Mouse (Mus musculus): ENCODE results near the gene Naaa. TPM values are rescaled to one million over a fixed set of nuclear protein-coding genes. Genes with fewer than 3 reads are reported as not detected.

Naaa gene
- polyA plus RNA-seq, 1 experiment from 2014 or later: 12.5 TPM

GRCm38 (mm10) chr5:92254476-92254875 is 23.5 kb downstream of the Naaa start:
- WGBS: 58% methylated on average over 6 of the region's 6 CpGs
- no peak for ATAC-seq (ENCODE audit: borderline replicate concordance, extremely low read depth, low FRiP score, low TSS enrichment)
- H3K9ac ChIP-seq: no peak overlapping the region

DNA sequence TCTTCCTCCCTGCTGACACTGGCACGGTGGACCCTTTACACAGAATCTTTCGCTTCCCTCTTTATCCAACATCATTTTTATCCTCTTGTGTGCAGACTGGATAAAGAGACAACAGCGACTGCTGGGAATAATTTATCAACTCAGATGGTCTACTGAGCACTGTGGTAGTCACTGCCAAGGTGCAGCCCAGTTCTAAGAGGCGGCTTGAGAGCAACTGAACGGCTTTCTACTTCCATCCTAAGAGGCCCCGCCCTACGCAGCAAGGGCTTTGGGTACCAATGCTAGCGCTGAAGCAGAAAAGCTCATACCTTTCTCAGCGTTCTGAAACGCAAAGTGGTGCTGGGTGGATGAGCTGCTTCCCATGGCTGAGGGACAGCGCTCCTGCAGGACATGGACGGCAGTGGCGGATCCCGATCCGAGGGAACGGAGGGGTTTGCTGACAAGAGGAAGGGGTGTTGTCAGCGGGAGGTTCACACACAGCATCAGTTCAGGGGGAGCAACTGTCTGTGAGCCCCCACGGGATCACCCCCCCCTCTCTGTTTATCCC is 25.1 kb downstream of the Naaa start:
- Histone ChIP-seq H3K4me1 (0 out of 2 replicates have a peak, but pooled peaks cover 5% of the 10 kb centered on the region), H3K4me3 (no peak overlapping the region), H3K27me3 (no peaks in the 10 kb centered on the region), H3K4me2 (no peak overlapping the region), H3K36me3 (no peaks in the 10 kb centered on the region), H3K9me3 (no peaks in the 10 kb centered on the region), H3K9ac (no peak overlapping the region), H3K27ac (no peak overlapping the region)
- 14% methylated on average over 18 of the region's 18 CpGs for WGBS
- no peak; the same call in 1 of the 2 replicates for ATAC-seq (ENCODE audit: borderline replicate concordance, extremely low read depth, low FRiP score, low TSS enrichment)

More at GRCm38 (mm10) chr5:92254476-92254875, 23.5 kb downstream of the Naaa start:
- Histone ChIP-seq H3K9me3 (no peaks in the 10 kb centered on the region), H3K4me1 (0 out of 2 replicates have a peak, but pooled peaks cover 5% of the 10 kb centered on the region), H3K4me2 (no peak overlapping the region), H3K27ac (no peak overlapping the region), H3K36me3 (no peaks in the 10 kb centered on the region), H3K4me3 (no peak overlapping the region), H3K27me3 (no peaks in the 10 kb centered on the region)

- no peaks in the 10 kb centered on the region for H3K9me3 ChIP-seq
- no peak for ATAC-seq (ENCODE audit: borderline replicate concordance, extremely low read depth, low FRiP score, low TSS enrichment)
- H3K36me3 ChIP-seq: no peaks in the 10 kb centered on the region
- no peak overlapping the region for H3K9ac ChIP-seq
- 82% methylated on average over 6 of the region's 6 CpGs for WGBS
- H3K4me1 ChIP-seq: 0 out of 2 replicates have a peak, but pooled peaks cover 5% of the 10 kb centered on the region
- H3K27ac ChIP-seq: no peak overlapping the region
- no peak overlapping the region for H3K4me3 ChIP-seq
- no peaks in the 10 kb centered on the region for H3K27me3 ChIP-seq
- H3K4me2 ChIP-seq: no peak overlapping the region
Measured at GRCm38 (mm10) chr5:92252031-92252430, 25.9 kb downstream of the Naaa start.

- H3K9ac ChIP-seq: no peak overlapping the region
- H3K36me3 ChIP-seq: no peaks in the 10 kb centered on the region
- H3K27ac ChIP-seq: no peak overlapping the region
- no peak overlapping the region for H3K4me2 ChIP-seq
- H3K4me3 ChIP-seq: no peak overlapping the region
- 76% methylated on average over 11 of the region's 11 CpGs for WGBS
- no peaks in the 10 kb centered on the region for H3K27me3 ChIP-seq
- H3K4me1 ChIP-seq: 0 out of 2 replicates have a peak, but pooled peaks cover 5% of the 10 kb centered on the region
- no peak for ATAC-seq (ENCODE audit: borderline replicate concordance, extremely low read depth, low FRiP score, low TSS enrichment)
- no peaks in the 10 kb centered on the region for H3K9me3 ChIP-seq
Measured at GRCm38 (mm10) chr5:92248614-92249013, 29.4 kb downstream of the Naaa start.

GRCm38 (mm10) chr5:92245483-92245882 is 32.5 kb downstream of the Naaa start:
- H3K9ac ChIP-seq: no peak overlapping the region
- H3K4me1 ChIP-seq: no peaks in the 10 kb centered on the region
- H3K36me3 ChIP-seq: no peaks in the 10 kb centered on the region
- H3K4me3 ChIP-seq: no peak overlapping the region
- WGBS: 87% methylated on average over 9 of the region's 9 CpGs
- H3K27me3 ChIP-seq: no peaks in the 10 kb centered on the region
- no peak overlapping the region for H3K4me2 ChIP-seq
- no peak for ATAC-seq (ENCODE audit: borderline replicate concordance, extremely low read depth, low FRiP score, low TSS enrichment)
- no peaks in the 10 kb centered on the region for H3K9me3 ChIP-seq
- no peak overlapping the region for H3K27ac ChIP-seq

DNA sequence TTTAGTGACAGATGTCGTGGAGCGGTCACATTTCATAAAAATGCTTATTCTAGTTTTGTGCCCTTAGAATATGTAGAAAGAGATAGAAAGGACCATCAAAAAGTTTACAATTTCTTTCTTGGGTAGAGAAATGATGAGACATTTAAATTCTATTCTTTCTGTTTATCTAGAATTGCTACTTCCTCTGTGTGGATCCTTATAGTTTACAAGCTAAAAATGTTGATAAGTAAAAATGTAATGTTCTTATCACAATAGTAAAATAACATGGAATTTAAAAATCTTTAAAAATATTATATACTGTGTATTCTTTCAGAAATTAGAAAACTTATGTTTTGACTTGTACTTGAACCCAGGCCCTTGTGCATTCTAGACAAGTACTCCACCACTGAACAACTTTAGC is 33.1 kb downstream of the Naaa start:
- ATAC-seq (ENCODE audit: borderline replicate concordance, extremely low read depth, low FRiP score, low TSS enrichment): no peak
- Histone ChIP-seq H3K27ac (no peak overlapping the region), H3K9ac (no peak overlapping the region), H3K9me3 (no peaks in the 10 kb centered on the region), H3K27me3 (no peaks in the 10 kb centered on the region), H3K4me3 (no peak overlapping the region), H3K4me2 (no peak overlapping the region), H3K4me1 (no peaks in the 10 kb centered on the region), H3K36me3 (no peaks in the 10 kb centered on the region)
- 85% methylated on average over 2 of the region's 2 CpGs for WGBS

GRCm38 (mm10) chr5:92240769-92241168 is 37.2 kb downstream of the Naaa start:
- H3K9ac ChIP-seq: no peak overlapping the region
- ATAC-seq (ENCODE audit: borderline replicate concordance, extremely low read depth, low FRiP score, low TSS enrichment): no peak
- 89% methylated on average over 12 of the region's 12 CpGs for WGBS
- no peaks in the 10 kb centered on the region for H3K9me3 ChIP-seq
- no peaks in the 10 kb centered on the region for H3K27me3 ChIP-seq
- H3K36me3 ChIP-seq: no peaks in the 10 kb centered on the region
- H3K4me2 ChIP-seq: no peak overlapping the region
- H3K4me1 ChIP-seq: no peaks in the 10 kb centered on the region
- no peak overlapping the region for H3K27ac ChIP-seq
- H3K4me3 ChIP-seq: no peak overlapping the region

- 34% methylated on average over 29 of the region's 29 CpGs for WGBS
- no peak overlapping the region for H3K9ac ChIP-seq
Measured at GRCm38 (mm10) chr5:92239333-92240232, 38.4 kb downstream of the Naaa start.

GRCm38 (mm10) chr5:92234939-92235557 is 42.9 kb downstream of the Naaa start:
- Histone ChIP-seq H3K4me2 (no peak overlapping the region), H3K27ac (no peak overlapping the region)
- 36% methylated on average over 5 of the region's 5 CpGs for WGBS

More at GRCm38 (mm10) chr5:92239333-92240232, 38.4 kb downstream of the Naaa start:
- no peaks in the 10 kb centered on the region for H3K9me3 ChIP-seq
- ATAC-seq (ENCODE audit: borderline replicate concordance, extremely low read depth, low FRiP score, low TSS enrichment): no peak
- peak overlapping the region; percentile 29 for H3K4me2 ChIP-seq
- H3K4me1 ChIP-seq: no peaks in the 10 kb centered on the region; the same call in 1 of the 2 replicates
- H3K27ac ChIP-seq: no peak overlapping the region
- H3K4me3 ChIP-seq: no peak overlapping the region
- no peaks in the 10 kb centered on the region for H3K36me3 ChIP-seq
- H3K27me3 ChIP-seq: no peaks in the 10 kb centered on the region

DNA sequence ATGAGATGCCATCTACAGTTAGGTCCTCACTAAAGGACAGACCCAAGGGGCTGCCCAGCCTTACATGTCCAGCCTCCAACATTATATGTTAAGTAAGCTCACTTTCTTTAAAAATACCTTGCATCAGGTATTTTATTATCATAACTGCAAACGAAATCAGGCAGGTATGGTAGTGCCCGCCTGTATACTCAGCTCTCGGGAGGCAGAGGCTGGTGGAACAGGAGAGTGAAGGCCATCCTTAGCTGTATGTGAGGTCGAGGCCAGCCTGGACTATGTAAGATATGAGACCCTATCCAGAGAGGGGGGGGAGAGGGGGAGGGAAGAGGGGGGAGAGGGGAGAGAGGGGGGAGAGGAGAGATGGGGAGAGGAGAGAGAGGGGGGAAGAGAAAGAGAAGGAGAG is 44.6 kb downstream of the Naaa start:
- ATAC-seq (ENCODE audit: borderline replicate concordance, extremely low read depth, low FRiP score, low TSS enrichment): no peak
- H3K36me3 ChIP-seq: no peaks in the 10 kb centered on the region
- WGBS: 80% methylated on average over 4 of the region's 4 CpGs
- H3K9me3 ChIP-seq: no peaks in the 10 kb centered on the region
- H3K4me1 ChIP-seq: no peaks in the 10 kb centered on the region; the same call in 1 of the 2 replicates
- no peak overlapping the region for H3K4me2 ChIP-seq
- no peaks in the 10 kb centered on the region for H3K27me3 ChIP-seq
- no peak overlapping the region for H3K9ac ChIP-seq
- H3K27ac ChIP-seq: no peak overlapping the region
- H3K4me3 ChIP-seq: no peak overlapping the region

More at GRCm38 (mm10) chr5:92234939-92235557, 42.9 kb downstream of the Naaa start:
- H3K9ac ChIP-seq: no peak overlapping the region
- H3K27me3 ChIP-seq: no peaks in the 10 kb centered on the region
- H3K4me3 ChIP-seq: no peak overlapping the region
- H3K9me3 ChIP-seq: no peaks in the 10 kb centered on the region
- H3K36me3 ChIP-seq: no peaks in the 10 kb centered on the region
- H3K4me1 ChIP-seq: no peaks in the 10 kb centered on the region; the same call in 1 of the 2 replicates
- no peak for ATAC-seq (ENCODE audit: borderline replicate concordance, extremely low read depth, low FRiP score, low TSS enrichment)

GRCm38 (mm10) chr5:92231836-92232235 is 46.1 kb downstream of the Naaa start:
- H3K9ac ChIP-seq: no peak overlapping the region
- WGBS: 63% methylated on average over 10 of the region's 10 CpGs
- H3K9me3 ChIP-seq: no peaks in the 10 kb centered on the region
- no peaks in the 10 kb centered on the region for H3K27me3 ChIP-seq
- no peak for ATAC-seq (ENCODE audit: borderline replicate concordance, extremely low read depth, low FRiP score, low TSS enrichment)
- H3K4me2 ChIP-seq: no peak overlapping the region
- no peak overlapping the region for H3K27ac ChIP-seq
- H3K4me3 ChIP-seq: no peak overlapping the region
- no peaks in the 10 kb centered on the region; the same call in 1 of the 2 replicates for H3K4me1 ChIP-seq
- no peaks in the 10 kb centered on the region for H3K36me3 ChIP-seq

DNA sequence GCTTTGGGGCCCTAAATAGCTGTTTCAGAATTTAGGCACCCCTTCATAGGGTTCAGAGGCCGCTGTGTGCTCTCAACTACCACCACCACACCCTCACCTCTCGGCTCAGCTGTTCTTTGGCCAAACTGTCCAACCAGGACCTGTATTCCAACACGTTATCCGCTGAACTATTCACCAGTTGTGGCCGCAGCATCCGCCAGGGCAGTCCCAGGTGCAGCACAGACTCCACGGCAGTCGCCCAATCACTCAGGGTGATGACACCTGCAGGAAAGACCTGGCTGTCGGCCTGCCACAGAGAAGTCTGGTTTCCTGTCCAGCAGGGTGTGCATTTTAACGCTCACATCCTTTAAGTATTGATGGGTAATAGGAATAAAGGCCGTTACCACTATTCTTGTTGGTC is 47.7 kb downstream of the Naaa start:
- 74% methylated on average over 11 of the region's 11 CpGs for WGBS
- no peak overlapping the region for H3K9ac ChIP-seq
- no peak overlapping the region for H3K27ac ChIP-seq
- no peaks in the 10 kb centered on the region for H3K27me3 ChIP-seq
- H3K36me3 ChIP-seq: no peaks in the 10 kb centered on the region
- no peaks in the 10 kb centered on the region; the same call in 1 of the 2 replicates for H3K4me1 ChIP-seq
- no peak overlapping the region for H3K4me2 ChIP-seq
- no peak overlapping the region for H3K4me3 ChIP-seq
- H3K9me3 ChIP-seq: no peaks in the 10 kb centered on the region
- no peak for ATAC-seq (ENCODE audit: borderline replicate concordance, extremely low read depth, low FRiP score, low TSS enrichment)
